Mouse (Mus musculus): ENCODE data around the gene Tcf23. TPM values are rescaled to one million over a fixed set of nuclear protein-coding genes. Genes with fewer than 3 reads are reported as not detected.

The Tcf23 gene
- polyA plus RNA-seq, 1 experiment from 2014 or later = not detected

DNA sequence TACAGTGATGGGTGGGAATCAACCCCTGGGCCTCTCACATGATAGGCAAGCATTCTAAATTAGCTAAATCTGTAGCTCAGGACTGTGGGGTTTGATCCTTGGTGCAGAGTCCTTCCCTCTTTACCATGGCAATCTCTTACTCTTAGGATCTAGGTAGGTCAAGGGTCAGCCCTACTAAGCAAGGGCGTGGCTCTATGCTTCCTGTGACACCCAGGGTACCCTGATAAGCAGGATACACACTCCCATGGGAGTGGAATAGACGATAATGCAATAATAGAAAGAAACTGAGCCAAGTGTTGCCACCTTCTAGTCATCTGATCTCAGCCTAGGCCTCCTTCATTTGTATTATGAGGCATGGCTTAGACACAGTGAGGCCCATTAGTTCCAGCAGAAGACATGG lies 978 bp downstream of the Tcf23 start:
- Histone ChIP-seq H3K4me2 (ENCODE audit: low read depth, low read length) (no peak overlapping the region), H3K9ac (replicated peaks; ENCODE audit: low read depth, low read length) (no peak overlapping the region), H3K27me3 (ENCODE audit: control insufficient read depth, insufficient read depth, low read length) (no peaks in the 10 kb centered on the region), H3K4me1 (ENCODE audit: control insufficient read depth, insufficient read depth, low read length) (no peaks in the 10 kb centered on the region), H3K4me3 (ENCODE audit: low read depth, low read length) (no peak overlapping the region), H3K36me3 (ENCODE audit: control insufficient read depth, insufficient read depth, low read length) (no peaks in the 10 kb centered on the region), H3K9me3 (ENCODE audit: control insufficient read depth, low read length) (no peaks in the 10 kb centered on the region), H3K27ac (ENCODE audit: low read depth, low read length) (no peak overlapping the region)
- ATAC-seq (ENCODE audit: low read depth) = no peak
- WGBS = 74% methylated on average over 2 of the region's 2 CpGs

DNA sequence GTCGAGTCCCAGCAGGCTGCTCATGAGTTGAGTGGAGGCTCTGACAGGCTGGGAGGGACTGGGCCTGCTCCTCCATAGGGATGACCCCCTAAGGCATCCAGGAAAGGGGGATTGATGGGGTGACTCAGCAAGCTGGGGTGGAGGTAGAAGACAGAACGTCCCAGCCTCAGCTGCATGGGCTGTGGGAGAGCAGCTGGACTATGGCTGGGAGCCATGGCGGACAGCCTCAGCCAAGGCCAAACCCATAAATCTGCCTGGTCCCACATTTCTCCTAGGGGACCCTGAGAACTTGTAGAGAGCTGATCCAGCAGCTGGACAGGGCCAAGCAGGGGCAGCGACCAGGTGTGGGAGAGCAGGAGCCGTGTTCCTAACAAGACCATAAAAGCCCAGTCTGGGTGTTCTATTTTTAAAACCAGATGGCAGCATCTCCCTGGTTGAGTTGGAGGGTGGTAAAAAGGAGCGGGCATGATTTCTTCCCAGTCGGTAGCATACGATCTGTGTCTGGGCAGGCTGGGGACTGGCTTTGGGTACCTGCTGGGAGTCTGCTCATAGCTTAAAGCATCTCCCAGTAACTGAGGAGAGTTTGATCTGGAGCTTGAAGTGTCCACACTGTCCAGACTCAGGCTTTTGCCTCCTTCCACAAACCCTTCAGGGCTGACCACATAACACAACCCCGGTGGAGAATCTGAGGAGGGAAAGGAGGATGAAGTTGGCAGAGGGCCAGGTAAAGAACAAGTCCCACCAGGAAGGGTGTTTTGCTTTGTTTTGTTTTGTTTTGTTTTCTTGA lies 6.6 kb downstream of the Tcf23 start:
- no peaks in the 10 kb centered on the region for H3K9me3 ChIP-seq (ENCODE audit: control insufficient read depth, low read length)
- 52% methylated on average over 9 of the region's 9 CpGs for WGBS
- no peak overlapping the region for H3K9ac ChIP-seq (replicated peaks; ENCODE audit: low read depth, low read length)
- 0 out of 2 replicates have a peak, but pooled peaks cover 8% of the 10 kb centered on the region for H3K4me1 ChIP-seq (ENCODE audit: control insufficient read depth, insufficient read depth, low read length)
- H3K4me3 ChIP-seq (ENCODE audit: low read depth, low read length) = no peak overlapping the region
- H3K36me3 ChIP-seq (ENCODE audit: control insufficient read depth, insufficient read depth, low read length) = no peaks in the 10 kb centered on the region
- peak; percentile 66 for ATAC-seq (ENCODE audit: low read depth)
- H3K27me3 ChIP-seq (ENCODE audit: control insufficient read depth, insufficient read depth, low read length) = no peaks in the 10 kb centered on the region
- no peak overlapping the region for H3K4me2 ChIP-seq (ENCODE audit: low read depth, low read length)
- H3K27ac ChIP-seq (ENCODE audit: low read depth, low read length) = no peak overlapping the region

- Histone ChIP-seq H3K9ac (replicated peaks; ENCODE audit: low read depth, low read length) (no peak overlapping the region), H3K27me3 (ENCODE audit: control insufficient read depth, insufficient read depth, low read length) (no peaks in the 10 kb centered on the region), H3K36me3 (ENCODE audit: control insufficient read depth, insufficient read depth, low read length) (no peaks in the 10 kb centered on the region), H3K9me3 (ENCODE audit: control insufficient read depth, low read length) (no peaks in the 10 kb centered on the region), H3K4me3 (ENCODE audit: low read depth, low read length) (no peak overlapping the region), H3K27ac (ENCODE audit: low read depth, low read length) (no peak overlapping the region), H3K4me2 (ENCODE audit: low read depth, low read length) (no peak overlapping the region), H3K4me1 (ENCODE audit: control insufficient read depth, insufficient read depth, low read length) (no peaks in the 10 kb centered on the region)
- no peak for ATAC-seq (ENCODE audit: low read depth)
- 14% methylated on average over 2 of the region's 2 CpGs for WGBS
Observed at GRCm38 (mm10) chr5:30982357-30982756, 13.9 kb downstream of the Tcf23 start.

DNA sequence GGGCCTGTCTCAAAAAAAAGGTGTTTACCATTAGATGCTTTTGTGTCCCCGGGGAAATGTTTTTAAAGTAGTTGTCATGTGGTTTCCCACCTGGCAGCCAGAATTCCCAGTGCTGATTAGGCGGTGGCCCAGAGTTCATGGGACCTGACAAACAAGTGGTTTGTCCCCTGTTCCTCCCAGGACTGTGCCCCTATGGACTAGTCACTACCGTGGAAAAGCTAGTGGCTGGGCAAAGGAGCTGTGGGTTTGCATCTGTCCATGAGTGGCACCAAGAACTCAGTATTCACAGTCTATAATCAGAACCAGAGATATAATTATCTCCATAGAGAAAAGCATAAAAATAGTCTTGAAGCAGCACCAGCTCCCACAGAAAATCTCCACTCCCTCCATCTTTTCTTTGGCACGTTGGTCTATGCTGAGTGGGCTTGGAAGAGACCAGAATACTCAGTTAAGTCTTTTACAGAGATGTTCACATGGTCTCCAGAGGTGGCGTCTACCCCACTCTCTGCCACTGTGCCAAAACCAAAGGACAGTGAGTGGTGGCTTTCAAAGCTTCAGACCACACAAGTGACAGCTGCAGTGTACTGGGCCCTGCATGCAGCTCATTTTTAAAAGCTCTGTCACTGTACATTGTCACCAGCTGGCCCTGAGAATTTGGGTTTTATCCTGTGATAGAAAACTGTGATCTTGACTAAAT lies 24.7 kb downstream of the Tcf23 start:
- Histone ChIP-seq H3K36me3 (ENCODE audit: control insufficient read depth, insufficient read depth, low read length) (no peaks in the 10 kb centered on the region), H3K27me3 (ENCODE audit: control insufficient read depth, insufficient read depth, low read length) (no peaks in the 10 kb centered on the region), H3K4me1 (ENCODE audit: control insufficient read depth, insufficient read depth, low read length) (no peaks in the 10 kb centered on the region), H3K9me3 (ENCODE audit: control insufficient read depth, low read length) (no peaks in the 10 kb centered on the region), H3K9ac (replicated peaks; ENCODE audit: low read depth, low read length) (no peak overlapping the region), H3K4me2 (ENCODE audit: low read depth, low read length) (no peak overlapping the region), H3K4me3 (ENCODE audit: low read depth, low read length) (no peak overlapping the region), H3K27ac (ENCODE audit: low read depth, low read length) (no peak overlapping the region)
- ATAC-seq (ENCODE audit: low read depth) = no peak
- 78% methylated on average over 5 of the region's 5 CpGs for WGBS

GRCm38 (mm10) chr5:30994074-30994473 lies 25.6 kb downstream of the Tcf23 start:
- H3K36me3 ChIP-seq (ENCODE audit: control insufficient read depth, insufficient read depth, low read length) = no peaks in the 10 kb centered on the region
- H3K27me3 ChIP-seq (ENCODE audit: control insufficient read depth, insufficient read depth, low read length) = no peaks in the 10 kb centered on the region
- no peak for ATAC-seq (ENCODE audit: low read depth)
- H3K9me3 ChIP-seq (ENCODE audit: control insufficient read depth, low read length) = no peaks in the 10 kb centered on the region
- no peak overlapping the region for H3K4me3 ChIP-seq (ENCODE audit: low read depth, low read length)
- H3K9ac ChIP-seq (replicated peaks; ENCODE audit: low read depth, low read length) = no peak overlapping the region
- no peak overlapping the region for H3K4me2 ChIP-seq (ENCODE audit: low read depth, low read length)
- no peaks in the 10 kb centered on the region for H3K4me1 ChIP-seq (ENCODE audit: control insufficient read depth, insufficient read depth, low read length)
- 71% methylated on average over 3 of the region's 3 CpGs for WGBS
- no peak overlapping the region for H3K27ac ChIP-seq (ENCODE audit: low read depth, low read length)

- H3K4me3 ChIP-seq (ENCODE audit: low read depth, low read length) = no peak overlapping the region
- H3K4me2 ChIP-seq (ENCODE audit: low read depth, low read length) = no peak overlapping the region
- H3K9ac ChIP-seq (replicated peaks; ENCODE audit: low read depth, low read length) = no peak overlapping the region
- H3K9me3 ChIP-seq (ENCODE audit: control insufficient read depth, low read length) = no peaks in the 10 kb centered on the region
- no peaks in the 10 kb centered on the region for H3K36me3 ChIP-seq (ENCODE audit: control insufficient read depth, insufficient read depth, low read length)
- 74% methylated on average over 11 of the region's 11 CpGs for WGBS
- H3K27me3 ChIP-seq (ENCODE audit: control insufficient read depth, insufficient read depth, low read length) = no peaks in the 10 kb centered on the region
- H3K27ac ChIP-seq (ENCODE audit: low read depth, low read length) = no peak overlapping the region
- ATAC-seq (ENCODE audit: low read depth) = no peak
- H3K4me1 ChIP-seq (ENCODE audit: control insufficient read depth, insufficient read depth, low read length) = no peaks in the 10 kb centered on the region
Observed at GRCm38 (mm10) chr5:30994910-30995635, 26.6 kb downstream of the Tcf23 start.

GRCm38 (mm10) chr5:30998306-30998705 lies 29.8 kb downstream of the Tcf23 start:
- Histone ChIP-seq H3K4me3 (ENCODE audit: low read depth, low read length) (no peak overlapping the region), H3K9me3 (ENCODE audit: control insufficient read depth, low read length) (no peaks in the 10 kb centered on the region), H3K9ac (replicated peaks; ENCODE audit: low read depth, low read length) (no peak overlapping the region), H3K27ac (ENCODE audit: low read depth, low read length) (no peak overlapping the region), H3K27me3 (ENCODE audit: control insufficient read depth, insufficient read depth, low read length) (no peaks in the 10 kb centered on the region), H3K4me2 (ENCODE audit: low read depth, low read length) (no peak overlapping the region), H3K36me3 (ENCODE audit: control insufficient read depth, insufficient read depth, low read length) (no peaks in the 10 kb centered on the region), H3K4me1 (ENCODE audit: control insufficient read depth, insufficient read depth, low read length) (no peaks in the 10 kb centered on the region)
- ATAC-seq (ENCODE audit: low read depth) = no peak
- WGBS = 21% methylated on average over 5 of the region's 5 CpGs

- H3K4me3 ChIP-seq (ENCODE audit: low read depth, low read length) = no peak overlapping the region
- no peaks in the 10 kb centered on the region for H3K36me3 ChIP-seq (ENCODE audit: control insufficient read depth, insufficient read depth, low read length)
- WGBS = 79% methylated on average over 5 of the region's 5 CpGs
- H3K4me1 ChIP-seq (ENCODE audit: control insufficient read depth, insufficient read depth, low read length) = no peaks in the 10 kb centered on the region
- no peak overlapping the region for H3K4me2 ChIP-seq (ENCODE audit: low read depth, low read length)
- no peak overlapping the region for H3K27ac ChIP-seq (ENCODE audit: low read depth, low read length)
- ATAC-seq (ENCODE audit: low read depth) = no peak
- no peaks in the 10 kb centered on the region for H3K9me3 ChIP-seq (ENCODE audit: control insufficient read depth, low read length)
- H3K27me3 ChIP-seq (ENCODE audit: control insufficient read depth, insufficient read depth, low read length) = no peaks in the 10 kb centered on the region
- H3K9ac ChIP-seq (replicated peaks; ENCODE audit: low read depth, low read length) = no peak overlapping the region
Observed at GRCm38 (mm10) chr5:30999324-30999723, 30.9 kb downstream of the Tcf23 start.

- WGBS = 84% methylated on average over 7 of the region's 7 CpGs
- Histone ChIP-seq H3K4me1 (ENCODE audit: control insufficient read depth, insufficient read depth, low read length) (no peaks in the 10 kb centered on the region), H3K27me3 (ENCODE audit: control insufficient read depth, insufficient read depth, low read length) (no peaks in the 10 kb centered on the region), H3K27ac (ENCODE audit: low read depth, low read length) (no peak overlapping the region), H3K36me3 (ENCODE audit: control insufficient read depth, insufficient read depth, low read length) (no peaks in the 10 kb centered on the region), H3K9me3 (ENCODE audit: control insufficient read depth, low read length) (no peaks in the 10 kb centered on the region), H3K4me2 (ENCODE audit: low read depth, low read length) (no peak overlapping the region), H3K9ac (replicated peaks; ENCODE audit: low read depth, low read length) (no peak overlapping the region), H3K4me3 (ENCODE audit: low read depth, low read length) (no peak overlapping the region)
- no peak for ATAC-seq (ENCODE audit: low read depth)
Observed at GRCm38 (mm10) chr5:31000122-31000521, 31.7 kb downstream of the Tcf23 start.

Data from neural tube, embryonic 14.5 days (tissue).